Mouse (Mus musculus): Measurements from ENCODE around the gene Zdhhc19. TPM values are rescaled to one million over a fixed set of nuclear protein-coding genes. Genes with fewer than 3 reads are reported as not detected.

The Zdhhc19 gene
- total RNA-seq, 2 experiments from 2014 or later: not detected

GRCm38 (mm10) chr16:32602193-32602685, 106.2 kb downstream of the Zdhhc19 start:
- no peak for DNase-seq
- intact Hi-C loops (cut with DNase I): no loop called here

DNA sequence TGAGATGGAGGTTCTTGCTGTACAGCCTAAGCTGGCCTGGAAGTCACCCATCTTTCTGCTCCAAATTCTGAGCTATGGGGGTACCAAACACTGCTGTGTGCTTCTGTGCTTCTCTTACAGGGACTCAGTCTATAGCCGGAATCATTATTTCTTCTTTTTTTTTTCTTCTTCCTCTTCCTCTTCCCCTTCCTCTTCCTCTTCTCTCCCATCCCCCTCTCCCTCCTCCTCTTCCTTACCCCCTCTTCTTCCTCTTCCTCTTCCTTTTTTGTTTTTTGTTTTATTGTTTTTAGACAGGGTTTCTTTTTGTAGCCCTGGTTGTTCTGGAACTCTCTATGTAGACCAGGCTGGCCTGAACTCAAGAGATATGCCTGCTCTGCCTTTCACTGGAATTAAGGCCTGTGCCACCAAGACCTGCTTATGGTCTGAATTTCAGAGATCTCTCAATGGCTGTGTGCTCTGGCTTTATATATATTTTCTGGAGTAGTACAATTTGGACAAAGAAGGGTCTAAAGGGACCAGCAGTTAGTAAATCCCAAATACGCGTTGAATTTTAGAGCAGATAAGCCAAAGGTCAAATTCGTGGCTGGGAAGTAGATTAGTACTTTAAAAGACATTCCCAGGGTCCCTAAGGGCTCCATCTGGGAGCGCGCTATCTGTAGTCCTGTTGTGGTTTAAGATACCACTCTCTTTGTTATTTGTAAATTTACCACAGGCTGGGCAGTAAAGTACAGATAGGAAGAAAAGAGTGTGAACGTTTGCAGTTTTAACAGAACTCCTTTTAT, 111.7 kb downstream of the Zdhhc19 start:
- intact Hi-C loops (cut with DNase I): no loop called here
- DNase-seq: no peak

- DNase-seq: no peak
- intact Hi-C loops (cut with DNase I): no loop called here
These were observed 112.3 kb downstream of the Zdhhc19 start for GRCm38 (mm10) chr16:32608344-32608711.

GRCm38 (mm10) chr16:32608712-32609400, 112.8 kb downstream of the Zdhhc19 start, which contains the start of gene Tfrc:
Gene Tfrc (plus strand): TSS chr16:32608920.
- intact Hi-C loops (cut with DNase I): no loop called here
- DNase-seq: peak; percentile 99

GRCm38 (mm10) chr16:32609401-32609779, 113.3 kb downstream of the Zdhhc19 start:
- DNase-seq: no peak
- intact Hi-C loops (cut with DNase I): no loop called here

DNA sequence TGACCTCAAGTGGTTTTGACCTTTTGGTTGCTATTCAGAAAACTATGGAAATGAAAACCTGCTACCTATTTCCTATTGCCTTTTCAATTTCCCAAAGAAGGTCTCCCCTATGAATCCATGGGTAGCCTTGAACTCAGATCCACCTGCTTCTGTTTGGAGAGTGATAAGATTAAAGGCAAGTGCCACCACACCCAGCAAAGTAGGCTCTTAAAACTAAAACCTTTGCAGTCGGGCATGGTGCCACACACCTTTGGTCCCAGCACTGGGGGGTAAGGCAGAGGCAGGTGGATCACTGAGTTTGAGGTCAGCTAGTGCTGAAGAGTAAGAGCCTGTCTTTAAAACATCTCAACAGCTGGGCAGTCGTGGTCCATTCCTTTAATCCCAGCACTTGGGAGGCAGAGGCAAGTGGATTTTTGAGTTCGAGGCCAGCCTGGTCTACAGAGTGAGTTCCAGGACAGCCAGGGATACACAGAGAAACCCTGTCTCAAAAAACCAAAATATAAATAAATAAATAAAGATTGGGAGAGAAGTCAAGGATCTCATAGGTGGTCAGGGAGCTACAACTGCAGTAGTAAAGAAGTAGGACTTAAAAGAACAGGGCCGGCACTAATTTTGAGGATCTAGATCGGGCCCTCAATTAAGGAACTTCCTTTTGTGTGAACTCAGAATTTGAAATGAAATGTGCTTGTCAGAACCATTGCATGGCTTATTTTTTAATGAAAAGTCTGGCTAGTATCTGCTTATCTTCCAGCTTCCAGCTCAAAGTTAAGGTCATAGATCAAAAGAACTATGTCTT, 114.6 kb downstream of the Zdhhc19 start:
- no peak for DNase-seq
- intact Hi-C loops (cut with DNase I): loop anchor here (5.0 kb wide), 1 partner anchor 103 kb away; no protein-coding TSS in a partner anchor

Other genes starting within 250 kb of the Zdhhc19 start
- gene Fbxo45, start 249.1 kb upstream of the Zdhhc19 start, total RNA-seq (2021): 10 to 100 TPM; 45.5 to 46.7 TPM
- gene Wdr53, start 249.0 kb upstream of the Zdhhc19 start, total RNA-seq (2021): 10 to 100 TPM; 10.2 to 10.3 TPM
- gene Smco1, start 224.8 kb upstream of the Zdhhc19 start, total RNA-seq (2021): not detected
- gene Rnf168, start 218.8 kb upstream of the Zdhhc19 start, total RNA-seq (2021): 10 to 100 TPM; 34.4 to 34.6 TPM
- 10 to 100 TPM; 73.2 to 77.9 TPM for gene Ubxn7, start 164.0 kb upstream of the Zdhhc19 start, total RNA-seq (2021)
- not detected for gene Tm4sf19, start 95.8 kb upstream of the Zdhhc19 start, total RNA-seq (2021)
- 10 to 100 TPM; 18.0 to 19.0 TPM for gene Tctex1d2, start 76.6 kb upstream of the Zdhhc19 start, total RNA-seq (2021)
- gene Pcyt1a, start 65.3 kb upstream of the Zdhhc19 start, total RNA-seq (2021): 10 to 100 TPM; 52.4 to 58.4 TPM
- not detected for gene Slc51a, start 8.4 kb upstream of the Zdhhc19 start, total RNA-seq (2021)
- 10 to 100 TPM; 77.2 to 90.3 TPM for gene Tfrc, start 112.7 kb downstream of the Zdhhc19 start, total RNA-seq (2021)
- 10 to 100 TPM; 84.7 to 99.6 TPM for gene Tnk2, start 147.6 kb downstream of the Zdhhc19 start, total RNA-seq (2021)
- gene Muc4, start 239.6 kb downstream of the Zdhhc19 start, total RNA-seq (2021): not detected

Measured in left cerebral cortex, postnatal 4 days (tissue).